Mouse (Mus musculus) limb, embryonic 11.5 days (tissue): Measurements from ENCODE around the gene Catsper2. TPM values are rescaled to one million over a fixed set of nuclear protein-coding genes. Genes with fewer than 3 reads are reported as not detected.
"Not testable (repeated sequence)": the region's sequence is repeated elsewhere in the genome, so short reads cannot be mapped to it uniquely, and the experiment has no call there.

Source experiments
- ATAC-seq: fragments of 200-750 bp; cut with Nextera tagmentation; 2 replicates; pipeline ENCODE4 v1.8.0; 2017; ENCODE audit warnings: low read depth; ENCODE audit not compliant: insufficient number of reproducible peaks, low FRiP score, low TSS enrichment
- DNase-seq: peaks from one replicate; pipeline ENCODE4 v3.0.0-alpha.2; 2015; ENCODE audit warnings: low spot score
- H3K27ac ChIP-seq: fragments of 300-500 bp; sonication (generic); replicated peaks from 2 replicates; pipeline ENCODE4 v1.5.1; 2014; ENCODE audit warnings: low read depth, mild to moderate bottlenecking, low read length
- H3K27me3 ChIP-seq: fragments of 300-500 bp; sonication (generic); 2 replicates; pipeline ENCODE4 v1.6.1; 2014; ENCODE audit warnings: mild to moderate bottlenecking, low read length, mixed read lengths; ENCODE audit not compliant: control insufficient read depth, insufficient read depth
- H3K36me3 ChIP-seq: fragments of 300-500 bp; sonication (generic); 2 replicates; pipeline ENCODE4 v1.6.1; 2014; ENCODE audit warnings: mild to moderate bottlenecking, low read length, moderate library complexity, mixed read lengths; ENCODE audit not compliant: control insufficient read depth, insufficient read depth
- H3K4me1 ChIP-seq: fragments of 300-500 bp; sonication (generic); 2 replicates; pipeline ENCODE4 v1.6.1; 2014; ENCODE audit warnings: low read length, mixed read lengths; ENCODE audit not compliant: control insufficient read depth, insufficient read depth
- H3K4me2 ChIP-seq: fragments of 300-500 bp; sonication (generic); 2 replicates; pipeline ENCODE4 v1.6.1; 2014; ENCODE audit warnings: low read depth, mild to moderate bottlenecking, moderate library complexity; ENCODE audit not compliant: severe bottlenecking
- H3K4me3 ChIP-seq: fragments of 300-500 bp; sonication (generic); 2 replicates; pipeline ENCODE4 v1.5.1; 2014; ENCODE audit warnings: low read depth, low read length
- H3K9ac ChIP-seq: fragments of 300-500 bp; sonication (generic); 2 replicates; pipeline ENCODE4 v1.6.1; 2014; ENCODE audit warnings: mild to moderate bottlenecking, low read length
- H3K9me3 ChIP-seq: fragments of 300-500 bp; sonication (generic); 2 replicates; pipeline ENCODE4 v1.6.1; 2016; ENCODE audit warnings: low read length; ENCODE audit not compliant: control insufficient read depth
- WGBS: fragments of 180-500 bp; shearing (Covaris S2); extraction: QIAGEN DNeasy Blood & Tissue Kit; methylation state at CpG from one replicate; pipeline ENCODE4 v1.1.7; 2014; 5-methylcytosine and 5-hydroxymethylcytosine counted together
- polyA plus RNA-seq: library from polyadenylated mRNA; unstranded; fragments of >200 nt; fragmentation: Nextera tagmentation; extraction: Ambion mirVana; gene quantifications from 2 replicates; pipeline ENCODE4 v1.2.1, GENCODE M21; 2014

Gene Catsper2
- polyA plus RNA-seq, 1 experiment from 2014 or later: 2.0 TPM

DNA sequence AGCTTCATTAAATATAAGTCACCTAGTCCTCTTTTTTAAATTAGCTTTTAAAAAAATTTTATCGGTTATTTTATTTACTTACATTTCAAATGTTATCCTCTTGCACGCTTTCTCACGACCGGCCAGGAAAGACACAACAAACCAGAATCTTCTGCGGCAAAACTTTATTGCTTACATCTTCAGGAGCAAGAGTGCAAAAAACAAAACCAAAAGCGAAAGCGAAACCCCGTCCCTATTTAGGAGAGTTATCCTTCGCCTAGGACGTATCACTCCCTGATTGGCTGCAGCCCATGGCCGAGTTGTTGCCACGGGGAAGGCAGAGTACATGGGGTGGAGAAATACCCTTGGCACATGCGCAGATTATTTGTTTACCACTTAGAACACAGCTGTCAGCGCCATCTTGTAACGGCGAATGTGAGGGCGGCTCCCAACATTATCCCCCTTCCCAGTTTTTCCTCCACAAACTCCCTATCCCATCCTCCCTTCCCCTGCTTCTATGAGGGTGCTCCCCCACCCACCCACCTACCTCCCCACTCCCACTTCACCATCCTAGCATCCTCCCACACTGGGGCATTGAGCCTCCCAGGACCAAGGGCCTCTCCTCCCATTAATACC lies 26.5 kb downstream of the Catsper2 start, which contains the start of gene Strc:
Strc (minus strand) TSS at position 208 of the 615 bp plus-strand sequence.
- not testable (repeated sequence) for H3K9me3 ChIP-seq, H3K4me3 ChIP-seq, H3K36me3 ChIP-seq, H3K4me1 ChIP-seq, H3K27ac ChIP-seq, DNase-seq, ATAC-seq, H3K27me3 ChIP-seq, H3K9ac ChIP-seq, H3K4me2 ChIP-seq
- 96% methylated on average over 14 of the region's 17 CpGs for WGBS

DNA sequence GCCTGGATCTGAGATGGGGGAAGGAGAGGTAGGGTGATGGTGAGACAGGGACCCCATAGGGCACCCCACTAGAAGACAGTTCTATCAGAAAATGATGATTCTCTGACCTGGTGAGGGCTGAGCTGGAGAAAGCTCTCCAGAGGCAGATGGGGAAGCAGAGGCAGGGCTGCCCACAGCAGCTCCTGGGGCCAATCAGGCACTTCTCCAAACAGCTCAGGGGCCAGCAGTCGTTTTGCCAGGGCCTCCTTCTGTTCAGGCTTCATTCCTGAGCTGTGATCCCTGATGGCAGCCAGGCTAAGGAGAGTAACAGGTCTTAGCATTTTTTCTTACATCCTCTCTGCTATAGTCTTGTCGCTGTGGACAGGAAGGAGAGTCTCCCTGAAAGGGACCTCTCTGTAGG lies 38.8 kb downstream of the Catsper2 start:
- no peaks in the 10 kb centered on the region for H3K4me1 ChIP-seq
- H3K4me3 ChIP-seq: no peak overlapping the region
- no peaks in the 10 kb centered on the region for H3K36me3 ChIP-seq
- no peak overlapping the region for H3K4me2 ChIP-seq
- DNase-seq: no peak
- WGBS: 50% methylated on average over 2 of the region's 2 CpGs
- H3K27ac ChIP-seq: no peak overlapping the region
- no peaks in the 10 kb centered on the region for H3K9me3 ChIP-seq
- no peak overlapping the region for H3K9ac ChIP-seq
- no peak for ATAC-seq
- no peaks in the 10 kb centered on the region for H3K27me3 ChIP-seq

DNA sequence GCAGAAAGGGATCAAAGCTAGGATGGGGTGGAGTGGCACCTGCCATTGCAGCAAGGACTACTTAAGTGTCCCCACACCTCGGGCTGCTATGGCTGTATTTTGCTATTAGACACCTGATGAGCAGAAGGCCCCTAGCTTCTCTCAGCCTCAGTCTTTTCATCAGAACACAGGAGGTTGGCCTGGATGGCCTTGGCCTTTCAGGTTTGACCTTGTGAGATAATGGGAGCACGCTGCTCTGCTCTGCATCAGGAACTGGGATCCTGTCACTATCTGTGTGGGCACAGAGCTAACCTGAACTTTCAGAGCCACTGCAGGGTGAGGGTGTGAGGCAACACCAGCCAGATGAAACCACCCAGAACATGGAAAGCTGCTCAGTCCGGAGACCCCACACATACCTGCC lies 41.3 kb downstream of the Catsper2 start:
- no peaks in the 10 kb centered on the region for H3K27me3 ChIP-seq
- H3K27ac ChIP-seq: no peak overlapping the region
- no peaks in the 10 kb centered on the region for H3K9me3 ChIP-seq
- H3K4me1 ChIP-seq: no peaks in the 10 kb centered on the region
- no peak overlapping the region for H3K9ac ChIP-seq
- H3K36me3 ChIP-seq: no peaks in the 10 kb centered on the region
- no peak overlapping the region for H3K4me2 ChIP-seq
- 83% methylated on average over 3 of the region's 3 CpGs for WGBS
- no peak for ATAC-seq
- no peak overlapping the region for H3K4me3 ChIP-seq
- DNase-seq: no peak

DNA sequence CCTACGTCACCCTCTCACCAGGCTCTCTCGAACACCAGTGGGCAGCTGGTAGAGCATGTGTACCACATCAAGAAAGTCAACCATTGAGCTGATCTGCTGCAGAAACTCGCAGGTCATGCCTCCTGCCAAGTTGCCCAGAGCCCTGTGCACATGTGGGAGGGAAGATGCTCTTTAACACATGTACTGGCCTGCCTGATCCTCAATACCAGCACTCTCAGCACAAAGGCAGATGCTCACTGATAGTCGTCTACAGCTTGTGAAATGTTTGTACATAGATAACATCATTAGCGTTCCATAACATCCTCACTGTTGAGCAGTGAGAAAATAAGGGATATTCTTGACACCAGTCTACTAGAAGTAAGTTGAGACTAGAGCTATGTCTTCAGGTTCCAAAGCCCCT lies 42.7 kb downstream of the Catsper2 start:
- DNase-seq (no peak), ATAC-seq (no peak)
- H3K4me1 ChIP-seq: no peaks in the 10 kb centered on the region
- no peaks in the 10 kb centered on the region for H3K36me3 ChIP-seq
- H3K27ac ChIP-seq: no peak overlapping the region
- no peaks in the 10 kb centered on the region for H3K9me3 ChIP-seq
- no peak overlapping the region for H3K4me2 ChIP-seq
- no peak overlapping the region for H3K9ac ChIP-seq
- no peaks in the 10 kb centered on the region for H3K27me3 ChIP-seq
- no peak overlapping the region for H3K4me3 ChIP-seq
- 79% methylated on average over 5 of the region's 5 CpGs for WGBS

DNA sequence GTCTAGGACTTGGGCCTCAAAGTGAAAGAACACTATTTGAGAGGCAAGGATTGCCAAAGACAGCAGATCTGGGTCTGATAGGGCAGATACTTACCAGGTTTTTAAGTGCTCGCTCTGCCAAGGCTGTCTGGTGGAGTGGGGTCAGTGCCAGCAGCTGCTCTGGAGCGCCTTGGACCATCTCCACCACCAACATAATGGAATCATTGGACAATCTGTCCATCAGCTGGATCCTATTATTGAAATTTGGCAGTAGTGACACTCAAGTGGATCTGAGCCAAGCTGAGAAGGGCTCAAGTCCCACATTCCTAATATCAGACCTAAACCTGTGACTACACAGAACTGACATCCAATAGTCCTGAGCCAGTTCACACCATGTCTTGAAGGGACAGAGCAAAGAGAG lies 44.8 kb downstream of the Catsper2 start:
- H3K27ac ChIP-seq: no peak overlapping the region
- no peak overlapping the region for H3K4me2 ChIP-seq
- no peak for DNase-seq
- no peaks in the 10 kb centered on the region for H3K9me3 ChIP-seq
- H3K9ac ChIP-seq: no peak overlapping the region
- no peaks in the 10 kb centered on the region for H3K27me3 ChIP-seq
- 83% methylated on average over 2 of the region's 2 CpGs for WGBS
- no peak for ATAC-seq
- no peaks in the 10 kb centered on the region for H3K36me3 ChIP-seq
- H3K4me1 ChIP-seq: no peaks in the 10 kb centered on the region
- H3K4me3 ChIP-seq: no peak overlapping the region

DNA sequence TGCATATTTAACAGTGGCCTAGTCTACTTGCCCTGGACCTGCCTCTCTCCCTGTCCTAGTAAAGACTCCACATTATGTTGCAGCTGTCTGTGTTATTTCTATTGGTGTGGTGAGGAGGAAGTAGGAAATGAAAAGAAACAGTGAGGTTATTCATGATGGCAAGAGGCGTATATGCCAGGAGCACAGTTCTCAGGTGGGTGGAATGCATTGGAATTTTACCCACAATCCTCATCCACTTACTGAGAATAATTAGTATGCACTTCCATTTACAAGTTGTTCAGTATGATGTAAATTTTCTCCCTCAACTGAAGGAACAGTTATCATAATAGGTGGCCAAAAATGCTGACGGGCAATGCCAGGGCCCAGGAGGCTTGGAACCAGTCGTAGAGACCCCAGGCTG lies 49.9 kb downstream of the Catsper2 start:
- no peak overlapping the region for H3K4me3 ChIP-seq
- no peak for DNase-seq
- H3K27me3 ChIP-seq: peaks cover 1% of the 10 kb centered on the region
- H3K9ac ChIP-seq: no peak overlapping the region
- H3K9me3 ChIP-seq: no peaks in the 10 kb centered on the region
- H3K4me1 ChIP-seq: 0 out of 2 replicates have a peak, but pooled peaks cover 2% of the 10 kb centered on the region
- no peak overlapping the region for H3K27ac ChIP-seq
- H3K4me2 ChIP-seq: no peak overlapping the region
- 88% methylated on average over 3 of the region's 3 CpGs for WGBS
- ATAC-seq: no peak
- no peaks in the 10 kb centered on the region for H3K36me3 ChIP-seq

DNA sequence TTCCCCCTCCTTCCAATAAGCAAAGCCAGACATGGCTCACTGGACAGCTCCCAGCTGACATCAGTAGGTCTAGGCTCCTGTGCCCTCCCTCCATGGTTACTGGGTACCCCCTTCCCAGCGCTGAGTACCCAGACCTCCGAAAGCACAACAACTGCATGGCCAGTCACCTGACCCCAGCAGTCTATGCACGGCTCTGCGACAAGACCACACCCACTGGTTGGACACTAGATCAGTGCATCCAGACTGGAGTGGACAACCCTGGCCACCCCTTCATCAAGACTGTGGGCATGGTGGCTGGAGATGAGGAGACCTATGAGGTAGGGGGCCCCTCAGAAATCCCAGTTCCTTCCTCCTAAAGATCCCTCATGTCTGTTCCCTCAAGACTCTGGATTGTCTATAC lies 54.1 kb downstream of the Catsper2 start:
- H3K9me3 ChIP-seq: no peaks in the 10 kb centered on the region
- no peak overlapping the region for H3K4me2 ChIP-seq
- H3K27ac ChIP-seq: no peak overlapping the region
- peaks cover 6% of the 10 kb centered on the region for H3K27me3 ChIP-seq
- 0 out of 2 replicates have a peak, but pooled peaks cover 3% of the 10 kb centered on the region for H3K4me1 ChIP-seq
- no peak overlapping the region for H3K9ac ChIP-seq
- 51% methylated on average over 4 of the region's 4 CpGs for WGBS
- no peak for DNase-seq
- H3K4me3 ChIP-seq: no peak overlapping the region
- no peaks in the 10 kb centered on the region for H3K36me3 ChIP-seq
- no peak for ATAC-seq

DNA sequence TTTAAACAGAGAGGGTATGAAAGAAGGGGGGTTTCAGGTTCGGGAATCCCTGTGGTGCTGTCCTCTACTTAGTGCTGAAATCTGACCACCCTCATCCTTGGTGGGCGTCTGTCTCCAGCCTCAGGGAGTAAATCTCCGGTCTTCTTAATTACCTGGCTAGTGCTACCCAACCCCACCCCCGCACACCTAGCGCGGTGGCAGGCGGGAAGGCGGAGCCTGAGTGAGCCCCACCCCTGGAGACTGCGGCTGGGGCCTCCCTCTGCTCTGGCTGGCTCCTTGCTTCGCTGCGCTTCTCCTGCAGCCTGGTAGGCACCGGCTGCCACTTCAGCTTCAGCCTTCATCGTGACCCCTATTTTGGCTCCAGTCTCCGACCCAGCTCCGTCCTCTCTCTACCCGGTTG lies 55.2 kb downstream of the Catsper2 start:
- Histone ChIP-seq H3K4me1 (0 out of 2 replicates have a peak, but pooled peaks cover 5% of the 10 kb centered on the region), H3K4me2 (peak overlapping the region; percentile 55), H3K27me3 (peaks cover 6% of the 10 kb centered on the region), H3K4me3 (peak overlapping the region; percentile 26), H3K27ac (no peak overlapping the region), H3K36me3 (no peaks in the 10 kb centered on the region), H3K9ac (no peak overlapping the region), H3K9me3 (no peaks in the 10 kb centered on the region)
- ATAC-seq (peak; percentile 65; the same call in 1 of the 2 replicates), DNase-seq (peak; percentile 75)
- WGBS: under 1% methylated on average over 16 of the region's 16 CpGs

DNA sequence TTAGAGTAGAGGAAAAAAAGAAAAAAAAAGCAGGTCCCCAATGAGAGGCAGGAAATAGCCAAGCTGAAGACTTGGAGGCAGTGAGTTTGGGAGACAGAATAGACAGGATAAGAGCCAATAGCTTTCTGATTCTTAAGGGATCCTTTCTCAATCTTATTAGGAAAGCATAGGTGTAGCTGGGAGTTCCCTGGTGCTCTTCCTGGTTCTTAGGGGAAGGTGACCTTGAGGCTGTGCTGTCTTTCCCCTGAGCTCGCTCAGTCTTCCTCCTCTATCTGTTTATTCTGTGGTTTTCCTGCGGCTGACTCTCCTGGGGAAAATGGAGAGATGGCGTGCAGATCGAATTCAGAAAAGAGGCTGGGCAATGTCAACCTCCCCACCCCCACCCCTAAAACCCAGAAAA lies 55.6 kb downstream of the Catsper2 start:
- Histone ChIP-seq H3K9me3 (no peaks in the 10 kb centered on the region), H3K4me2 (peak overlapping the region; percentile 55; the same call in 1 of the 2 replicates), H3K36me3 (no peaks in the 10 kb centered on the region), H3K9ac (no peak overlapping the region), H3K4me3 (no peak overlapping the region), H3K27me3 (peaks cover 6% of the 10 kb centered on the region), H3K4me1 (0 out of 2 replicates have a peak, but pooled peaks cover 5% of the 10 kb centered on the region), H3K27ac (no peak overlapping the region)
- no peak for DNase-seq
- 3% methylated on average over 4 of the region's 4 CpGs for WGBS
- no peak for ATAC-seq
